Mouse (Mus musculus) intestine, embryonic 14.5 days (tissue): ENCODE measurements around the gene Galnt18. TPM values are rescaled to one million over a fixed set of nuclear protein-coding genes. Genes with fewer than 3 reads are reported as not detected.

ENCODE experiments used
- ATAC-seq: fragments of 200-750 bp; cut with Nextera tagmentation; replicated peaks from 2 replicates; pipeline ENCODE4 v1.8.0; 2017; ENCODE audit warnings: low read depth, moderate number of reproducible peaks, moderate TSS enrichment, moderate library complexity; ENCODE audit not compliant: low FRiP score, low TSS enrichment
- DNase-seq: peaks from one replicate; pipeline ENCODE4 v3.0.0-alpha.2; 2018; ENCODE audit warnings: low spot score
- H3K27ac ChIP-seq: fragments of 300-500 bp; sonication (generic); 2 replicates; pipeline ENCODE4 v1.5.1; 2014; ENCODE audit warnings: low read depth, mild to moderate bottlenecking, control low read depth
- H3K27me3 ChIP-seq: fragments of 300-500 bp; sonication (generic); replicated peaks from 2 replicates; pipeline ENCODE4 v1.6.1; 2014; ENCODE audit warnings: low read length, control low read depth; ENCODE audit not compliant: control insufficient read depth, insufficient read depth
- H3K36me3 ChIP-seq: fragments of 300-500 bp; sonication (generic); 2 replicates; pipeline ENCODE4 v1.6.1; 2014; ENCODE audit warnings: low read length, control low read depth; ENCODE audit not compliant: control insufficient read depth, insufficient read depth
- H3K4me1 ChIP-seq: fragments of 300-500 bp; sonication (generic); replicated peaks from 2 replicates; pipeline ENCODE4 v1.6.1; 2014; ENCODE audit warnings: low read length, control low read depth, mixed read lengths; ENCODE audit not compliant: control insufficient read depth, insufficient read depth
- H3K4me2 ChIP-seq: fragments of 300-500 bp; sonication (generic); 2 replicates; pipeline ENCODE4 v1.6.1; 2014; ENCODE audit warnings: low read length
- H3K4me3 ChIP-seq: fragments of 300-500 bp; sonication (generic); 2 replicates; pipeline ENCODE4 v1.5.1; 2014; ENCODE audit warnings: low read depth, low read length, control low read depth, mixed read lengths
- H3K9ac ChIP-seq: fragments of 300-500 bp; sonication (generic); 2 replicates; pipeline ENCODE4 v1.6.1; 2014; ENCODE audit warnings: mild to moderate bottlenecking, low read length
- H3K9me3 ChIP-seq: fragments of 300-500 bp; sonication (generic); 2 replicates; pipeline ENCODE4 v1.6.1; 2016; ENCODE audit warnings: low read length, control low read depth; ENCODE audit not compliant: control insufficient read depth
- WGBS: fragments of 180-500 bp; shearing (Covaris S2); extraction: QIAGEN DNeasy Blood & Tissue Kit; methylation state at CpG from one replicate; pipeline ENCODE4 v1.1.7; 2014; 5-methylcytosine and 5-hydroxymethylcytosine counted together
- polyA plus RNA-seq: library from polyadenylated mRNA; unstranded; fragments of >200 nt; fragmentation: Nextera tagmentation; extraction: Ambion mirVana; gene quantifications from 2 replicates; pipeline ENCODE4 v1.2.1, GENCODE M21; 2014

Gene Galnt18
- polyA plus RNA-seq, 1 experiment from 2014 or later, result 18.8 TPM

DNA sequence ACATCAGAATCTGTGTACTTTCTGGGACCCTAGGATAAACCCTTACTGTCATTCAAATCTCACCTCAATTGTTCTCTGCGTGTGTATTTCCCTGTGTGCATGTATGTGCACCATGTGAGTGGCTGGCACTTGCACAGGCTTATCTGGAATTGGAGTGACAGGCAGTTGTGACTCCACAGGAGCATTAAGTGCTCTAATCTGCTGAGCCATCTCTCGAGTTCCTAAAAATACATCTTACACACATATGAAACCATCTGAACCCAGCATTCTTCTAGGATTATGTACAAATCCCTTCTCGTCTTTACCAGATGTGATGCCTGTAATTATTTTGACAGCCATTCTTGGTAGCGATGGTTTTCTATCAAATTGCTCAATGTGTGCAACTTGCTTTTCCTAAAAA is 121.2 kb downstream of the Galnt18 start:
- no peaks in the 10 kb centered on the region for H3K9me3 ChIP-seq
- no peak overlapping the region for H3K4me3 ChIP-seq
- 79% methylated on average over 4 of the region's 4 CpGs for WGBS
- no peak overlapping the region for H3K27ac ChIP-seq
- H3K4me1 ChIP-seq, result peaks cover 8% of the 10 kb centered on the region
- H3K36me3 ChIP-seq, result no peaks in the 10 kb centered on the region
- no peak overlapping the region for H3K9ac ChIP-seq
- ATAC-seq (no peak), DNase-seq (no peak)
- H3K27me3 ChIP-seq, result no peaks in the 10 kb centered on the region
- H3K4me2 ChIP-seq, result no peak overlapping the region

DNA sequence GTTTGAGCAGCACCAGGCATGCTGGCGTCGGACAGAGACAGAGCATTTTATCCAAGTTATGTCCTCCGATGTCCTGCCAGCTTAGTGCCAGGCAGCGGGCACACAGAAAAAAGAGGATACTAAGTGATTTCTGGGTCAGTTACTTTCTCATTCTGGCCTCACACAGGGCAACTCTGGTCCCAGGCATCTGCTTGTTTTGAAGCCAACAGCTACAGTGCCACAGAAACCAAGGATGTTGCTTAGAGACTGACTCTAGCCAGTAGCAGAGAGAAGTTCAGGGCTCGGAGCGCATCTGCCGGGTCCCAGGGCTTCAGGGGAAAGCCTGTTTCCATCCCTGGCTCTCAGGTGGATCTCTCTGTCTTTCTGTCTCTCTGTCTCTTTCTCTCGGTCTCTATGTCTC is 124.8 kb downstream of the Galnt18 start:
- Histone ChIP-seq H3K27ac (no peak overlapping the region), H3K9me3 (no peaks in the 10 kb centered on the region), H3K27me3 (no peaks in the 10 kb centered on the region), H3K4me1 (no peaks in the 10 kb centered on the region), H3K4me2 (no peak overlapping the region), H3K36me3 (no peaks in the 10 kb centered on the region), H3K4me3 (no peak overlapping the region), H3K9ac (no peak overlapping the region)
- WGBS, result 90% methylated on average over 8 of the region's 8 CpGs
- DNase-seq (no peak), ATAC-seq (no peak)

DNA sequence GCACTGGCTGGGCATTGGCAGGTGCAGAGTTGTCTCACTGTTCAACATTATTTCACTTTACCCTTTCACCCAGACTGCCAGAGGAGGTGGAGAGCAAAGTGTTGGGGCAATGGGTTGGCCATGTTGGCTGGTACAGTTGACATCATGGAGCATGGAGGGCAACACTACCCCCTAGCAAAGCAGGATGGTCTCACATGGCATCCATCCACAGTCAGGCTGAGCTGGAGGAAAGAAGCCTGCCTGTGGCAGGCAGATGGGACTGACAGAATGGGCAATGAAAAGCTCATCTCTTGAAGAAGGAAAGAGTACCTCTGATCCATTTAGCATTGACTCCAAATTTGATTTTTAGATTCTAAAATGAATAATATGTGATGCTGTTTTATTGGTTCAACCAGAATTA is 125.3 kb downstream of the Galnt18 start:
- Histone ChIP-seq H3K4me3 (no peak overlapping the region), H3K9ac (no peak overlapping the region), H3K9me3 (no peaks in the 10 kb centered on the region), H3K27me3 (no peaks in the 10 kb centered on the region), H3K36me3 (no peaks in the 10 kb centered on the region), H3K4me1 (no peaks in the 10 kb centered on the region), H3K4me2 (no peak overlapping the region), H3K27ac (no peak overlapping the region)
- no peak for DNase-seq
- no peak for ATAC-seq

- no peaks in the 10 kb centered on the region for H3K27me3 ChIP-seq
- no peak overlapping the region for H3K4me2 ChIP-seq
- DNase-seq (no peak), ATAC-seq (no peak)
- H3K36me3 ChIP-seq, result no peaks in the 10 kb centered on the region
- H3K9ac ChIP-seq, result no peak overlapping the region
- H3K9me3 ChIP-seq, result no peaks in the 10 kb centered on the region
- no peaks in the 10 kb centered on the region for H3K4me1 ChIP-seq
- H3K27ac ChIP-seq, result no peak overlapping the region
- no peak overlapping the region for H3K4me3 ChIP-seq
Observed at GRCm38 (mm10) chr7:111644362-111644761, 135.4 kb downstream of the Galnt18 start.

- Histone ChIP-seq H3K27ac (no peak overlapping the region), H3K4me1 (no peaks in the 10 kb centered on the region), H3K36me3 (no peaks in the 10 kb centered on the region), H3K9me3 (no peaks in the 10 kb centered on the region), H3K9ac (no peak overlapping the region), H3K4me2 (no peak overlapping the region), H3K27me3 (no peaks in the 10 kb centered on the region), H3K4me3 (no peak overlapping the region)
- 75% methylated on average over 2 of the region's 2 CpGs for WGBS
- DNase-seq, result no peak
- no peak for ATAC-seq
Observed at GRCm38 (mm10) chr7:111638899-111639298, 140.9 kb downstream of the Galnt18 start.

DNA sequence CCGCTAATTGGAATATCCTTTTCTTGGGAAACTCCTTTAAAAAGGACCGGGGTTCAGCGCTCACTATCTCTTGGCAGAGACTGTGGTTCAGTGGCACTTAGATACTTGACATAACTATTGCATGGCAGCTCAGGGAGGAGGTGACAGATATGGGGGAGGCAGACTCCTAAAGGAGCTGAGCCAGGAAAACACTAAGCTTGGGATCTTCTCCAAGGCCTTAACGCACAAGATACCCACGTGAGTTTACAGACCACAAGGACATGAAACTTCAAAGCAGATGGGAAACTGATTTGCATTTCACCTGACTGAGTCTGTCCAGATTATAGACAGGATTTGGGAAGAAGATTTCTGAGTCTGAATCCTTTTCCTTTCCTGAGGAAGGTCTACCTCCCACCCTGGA is 141.3 kb downstream of the Galnt18 start:
- DNase-seq (no peak), ATAC-seq (no peak)
- Histone ChIP-seq H3K9ac (no peak overlapping the region), H3K4me2 (no peak overlapping the region), H3K9me3 (no peaks in the 10 kb centered on the region), H3K27ac (no peak overlapping the region), H3K36me3 (no peaks in the 10 kb centered on the region), H3K27me3 (no peaks in the 10 kb centered on the region), H3K4me3 (no peak overlapping the region), H3K4me1 (no peaks in the 10 kb centered on the region)
- 72% methylated on average over 5 of the region's 5 CpGs for WGBS

GRCm38 (mm10) chr7:111637866-111638448 is 141.8 kb downstream of the Galnt18 start:
- 86% methylated on average over 2 of the region's 2 CpGs for WGBS
- Histone ChIP-seq H3K27ac (no peak overlapping the region), H3K4me2 (no peak overlapping the region), H3K9ac (no peak overlapping the region), H3K27me3 (no peaks in the 10 kb centered on the region), H3K36me3 (no peaks in the 10 kb centered on the region), H3K4me3 (no peak overlapping the region), H3K4me1 (0 out of 2 replicates have a peak, but pooled peaks cover 5% of the 10 kb centered on the region), H3K9me3 (no peaks in the 10 kb centered on the region)
- ATAC-seq (no peak), DNase-seq (no peak)

GRCm38 (mm10) chr7:111636503-111636902 is 143.3 kb downstream of the Galnt18 start:
- WGBS, result 92% methylated on average over 5 of the region's 5 CpGs
- no peak overlapping the region for H3K4me3 ChIP-seq
- no peaks in the 10 kb centered on the region for H3K9me3 ChIP-seq
- H3K36me3 ChIP-seq, result no peaks in the 10 kb centered on the region
- H3K4me2 ChIP-seq, result no peak overlapping the region
- 0 out of 2 replicates have a peak, but pooled peaks cover 5% of the 10 kb centered on the region for H3K4me1 ChIP-seq
- H3K27ac ChIP-seq, result no peak overlapping the region
- DNase-seq, result no peak
- no peak for ATAC-seq
- no peak overlapping the region for H3K9ac ChIP-seq
- H3K27me3 ChIP-seq, result no peaks in the 10 kb centered on the region

DNA sequence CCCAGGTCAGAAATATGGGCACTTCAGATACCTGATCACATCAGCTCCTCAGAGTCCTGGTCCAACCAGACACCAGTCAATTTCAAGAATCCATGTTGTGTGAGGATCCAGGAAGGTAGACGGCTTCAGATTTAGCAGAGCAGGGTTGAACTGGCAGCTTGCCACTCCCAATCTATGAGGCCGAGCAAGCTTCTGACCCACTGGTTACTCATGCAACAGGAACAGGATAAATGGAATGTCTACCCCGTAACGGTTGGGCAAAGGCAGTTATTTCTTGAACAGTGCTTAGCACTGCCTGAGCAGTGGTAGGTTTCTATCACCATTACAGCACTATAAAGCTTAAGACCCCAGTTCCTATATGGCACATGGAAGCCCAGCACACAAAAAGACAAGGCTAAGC is 148.5 kb downstream of the Galnt18 start:
- H3K9me3 ChIP-seq, result no peaks in the 10 kb centered on the region
- H3K4me1 ChIP-seq, result 0 out of 2 replicates have a peak, but pooled peaks cover 5% of the 10 kb centered on the region
- H3K4me2 ChIP-seq, result no peak overlapping the region
- H3K4me3 ChIP-seq, result no peak overlapping the region
- H3K27me3 ChIP-seq, result no peaks in the 10 kb centered on the region
- no peak for DNase-seq
- no peak overlapping the region for H3K27ac ChIP-seq
- WGBS, result 75% methylated on average over 4 of the region's 4 CpGs
- H3K36me3 ChIP-seq, result no peaks in the 10 kb centered on the region
- no peak overlapping the region for H3K9ac ChIP-seq
- ATAC-seq, result no peak
